Mouse (Mus musculus): ENCODE measurements around the gene Hoxa10. TPM values are rescaled to one million over a fixed set of nuclear protein-coding genes. Genes with fewer than 3 reads are reported as not detected.

The Hoxa10 gene
- polyA plus RNA-seq, 1 experiment from 2014 or later = 294 TPM

DNA sequence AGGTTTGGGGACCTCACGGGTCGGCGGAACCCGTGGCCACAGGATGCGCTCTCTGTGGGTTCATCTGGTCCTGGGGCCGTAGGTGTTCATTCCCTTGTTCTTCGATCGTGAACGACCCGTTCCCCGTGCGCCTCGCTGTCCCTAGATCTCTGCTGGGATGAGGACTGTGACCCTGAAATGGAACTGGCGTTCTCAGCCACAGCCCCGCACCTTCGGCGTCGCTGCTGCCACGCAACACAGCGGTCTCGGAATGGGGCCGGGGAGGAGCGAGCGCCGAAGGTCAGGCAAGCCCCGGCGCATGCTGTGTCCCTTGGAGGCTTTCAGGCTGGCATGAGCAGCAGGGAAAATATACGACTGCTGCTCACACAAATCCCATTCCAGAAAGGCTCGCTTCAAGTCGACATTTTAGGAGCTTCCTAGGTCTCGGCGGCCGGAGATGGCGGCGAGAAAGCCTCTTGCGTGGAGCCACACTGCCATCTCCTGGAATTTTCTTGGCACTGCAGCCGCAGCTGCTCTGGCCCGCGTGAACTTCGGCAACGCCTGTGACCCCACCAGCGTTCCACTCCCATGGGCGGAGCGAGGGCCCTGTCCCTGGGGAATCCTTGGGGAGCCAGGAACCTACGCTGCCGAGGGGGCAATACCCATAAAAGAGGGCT, 19.2 kb downstream of the Hoxa10 start, which contains the start of gene Hoxa7:
TSS of gene Hoxa7 (minus strand) at position 518 of the 656 bp plus-strand sequence.
- under 1% methylated on average over 46 of the region's 46 CpGs for WGBS
- H3K36me3 ChIP-seq = peaks cover 14% of the 10 kb centered on the region
- H3K4me3 ChIP-seq (replicated peaks) = peak within 1 kb of the TSS; percentile 89
- H3K9me3 ChIP-seq = no peaks in the 10 kb centered on the region
- H3K4me1 ChIP-seq (replicated peaks) = peaks cover 40% of the 10 kb centered on the region
- H3K9ac ChIP-seq (replicated peaks) = peak within 1 kb of the TSS; percentile 100
- H3K27ac ChIP-seq = peak within 1 kb of the TSS; percentile 99
- H3K27me3 ChIP-seq = no peaks in the 10 kb centered on the region; the same call in 1 of the 2 replicates
- peak within 1 kb of the TSS; percentile 96 for H3K4me2 ChIP-seq
- peak; percentile 38 for ATAC-seq (ENCODE audit: insufficient number of reproducible peaks, insufficient read depth, low FRiP score, low TSS enrichment, low read depth)

DNA sequence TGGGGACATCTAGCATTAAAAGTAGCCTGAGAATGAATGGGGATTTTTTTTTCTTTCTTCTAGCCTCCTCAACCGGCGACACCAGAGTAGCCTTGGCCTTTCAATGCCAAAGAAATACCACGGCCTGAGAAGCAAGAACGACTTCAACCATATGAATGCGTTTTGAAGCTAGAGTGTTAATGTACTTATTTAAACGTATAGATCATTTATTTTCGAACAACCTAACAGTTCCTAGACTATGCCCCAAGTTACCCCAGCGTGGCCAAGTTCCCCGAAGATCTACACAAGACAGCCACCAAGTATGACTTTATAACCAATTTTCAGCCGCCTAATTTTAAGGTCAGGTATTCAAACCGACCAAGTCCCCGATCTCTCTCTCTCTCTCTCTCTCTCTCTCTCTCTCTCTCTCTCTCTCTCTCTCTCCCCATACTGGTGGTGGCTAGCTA, 19.8 kb downstream of the Hoxa10 start:
- peaks cover 14% of the 10 kb centered on the region for H3K36me3 ChIP-seq
- no peak for ATAC-seq (ENCODE audit: insufficient number of reproducible peaks, insufficient read depth, low FRiP score, low TSS enrichment, low read depth)
- no peaks in the 10 kb centered on the region for H3K9me3 ChIP-seq
- H3K4me2 ChIP-seq = peak overlapping the region; percentile 96
- H3K9ac ChIP-seq (replicated peaks) = peak overlapping the region; percentile 100
- peak overlapping the region; percentile 89 for H3K4me3 ChIP-seq (replicated peaks)
- no peaks in the 10 kb centered on the region; the same call in 1 of the 2 replicates for H3K27me3 ChIP-seq
- peak overlapping the region; percentile 99 for H3K27ac ChIP-seq
- H3K4me1 ChIP-seq (replicated peaks) = peaks cover 45% of the 10 kb centered on the region
- WGBS = 2% methylated on average over 12 of the region's 12 CpGs

DNA sequence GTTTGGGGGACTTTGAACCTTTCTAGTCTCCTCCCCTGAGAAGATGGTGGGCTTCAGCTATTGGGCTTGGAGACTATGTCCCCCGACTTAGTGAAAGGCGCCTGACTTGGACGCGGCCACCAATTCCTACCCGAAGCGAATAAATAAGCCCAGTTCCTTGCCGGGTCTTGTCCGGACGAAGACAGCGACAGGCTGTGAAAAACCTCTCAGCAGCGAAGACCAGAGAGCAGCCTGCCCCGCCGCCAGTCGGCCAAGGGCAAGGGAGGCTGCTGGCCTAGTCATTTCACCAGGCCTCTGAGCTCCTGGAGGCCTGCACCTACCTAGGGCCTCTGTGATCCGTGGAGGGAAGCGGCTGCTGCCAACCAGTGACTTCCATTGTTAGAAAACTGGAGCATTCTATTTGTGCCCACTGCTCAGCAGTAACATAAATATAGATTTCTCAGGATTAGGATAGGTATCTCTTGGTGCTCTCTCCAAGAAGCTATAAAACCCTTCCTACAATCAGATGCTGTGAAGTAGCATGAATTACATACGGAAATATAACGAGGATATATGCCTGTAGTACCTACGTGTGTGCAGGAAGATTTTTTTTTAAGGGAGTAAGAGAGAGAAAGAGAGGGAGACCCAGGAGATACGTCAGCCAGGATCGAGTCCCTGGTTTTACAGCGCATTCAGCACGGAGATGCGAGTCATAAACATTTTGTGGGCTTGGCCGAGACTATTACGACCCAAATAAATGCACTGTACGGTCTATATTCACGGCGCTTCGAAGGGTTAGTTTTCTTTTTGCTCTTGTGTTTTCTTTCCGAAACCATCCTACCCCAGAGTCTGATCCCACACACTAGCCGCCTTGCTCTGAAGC, 20.4 kb downstream of the Hoxa10 start:
- no peak for ATAC-seq (ENCODE audit: insufficient number of reproducible peaks, insufficient read depth, low FRiP score, low TSS enrichment, low read depth)
- 5% methylated on average over 32 of the region's 32 CpGs for WGBS
- H3K27me3 ChIP-seq = peaks cover under 1% of the 10 kb centered on the region

DNA sequence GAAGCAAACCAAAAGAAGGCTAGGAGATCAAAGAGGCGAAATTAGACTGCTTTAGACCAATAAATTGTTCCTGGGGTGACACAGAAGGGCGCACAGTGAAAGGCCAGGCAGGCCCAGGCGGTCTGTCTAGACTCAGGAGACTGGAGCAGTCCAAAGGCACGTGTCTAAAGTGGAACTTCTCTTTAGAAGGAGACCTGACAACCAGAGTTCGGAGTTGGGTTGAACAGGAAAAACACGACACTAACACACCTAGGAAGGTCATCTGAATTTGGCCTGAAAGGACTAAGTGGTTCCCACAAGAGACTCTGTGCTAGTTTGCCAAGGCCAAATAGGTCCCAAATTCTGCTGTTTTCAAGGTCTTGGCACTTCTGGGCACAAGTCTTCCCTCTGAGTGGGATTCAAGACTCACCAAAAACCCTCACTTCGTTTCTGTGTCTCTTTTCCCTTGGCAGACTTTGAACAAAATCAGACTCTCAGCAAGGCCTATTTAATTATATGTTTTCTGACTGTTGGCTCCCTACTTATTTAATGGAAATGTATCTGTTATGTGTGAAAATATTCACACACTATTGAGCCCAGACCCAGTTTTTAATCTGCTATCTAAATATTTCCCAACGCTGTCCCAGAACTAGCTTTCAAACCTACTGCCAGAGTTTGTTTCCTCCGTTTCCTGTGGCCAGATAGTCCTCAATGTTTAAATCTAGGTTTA, 21.3 kb downstream of the Hoxa10 start:
- peak overlapping the region; percentile 89 for H3K4me3 ChIP-seq (replicated peaks)
- no peaks in the 10 kb centered on the region for H3K9me3 ChIP-seq
- peak overlapping the region; percentile 99 for H3K27ac ChIP-seq
- H3K27me3 ChIP-seq = peaks cover 6% of the 10 kb centered on the region
- peaks cover 60% of the 10 kb centered on the region for H3K4me1 ChIP-seq (replicated peaks)
- peak overlapping the region; percentile 96 for H3K4me2 ChIP-seq
- ATAC-seq (ENCODE audit: insufficient number of reproducible peaks, insufficient read depth, low FRiP score, low TSS enrichment, low read depth) = no peak
- WGBS = 23% methylated on average over 9 of the region's 9 CpGs
- peak overlapping the region; percentile 100 for H3K9ac ChIP-seq (replicated peaks)
- peaks cover 8% of the 10 kb centered on the region for H3K36me3 ChIP-seq

More for the DNA sequence above, 20.4 kb downstream of the Hoxa10 start:
- no peaks in the 10 kb centered on the region for H3K9me3 ChIP-seq
- H3K4me2 ChIP-seq = peak overlapping the region; percentile 96
- peaks cover 52% of the 10 kb centered on the region for H3K4me1 ChIP-seq (replicated peaks)
- H3K36me3 ChIP-seq = peaks cover 13% of the 10 kb centered on the region
- H3K9ac ChIP-seq (replicated peaks) = peak overlapping the region; percentile 100
- H3K4me3 ChIP-seq (replicated peaks) = peak overlapping the region; percentile 89
- H3K27ac ChIP-seq = peak overlapping the region; percentile 99

DNA sequence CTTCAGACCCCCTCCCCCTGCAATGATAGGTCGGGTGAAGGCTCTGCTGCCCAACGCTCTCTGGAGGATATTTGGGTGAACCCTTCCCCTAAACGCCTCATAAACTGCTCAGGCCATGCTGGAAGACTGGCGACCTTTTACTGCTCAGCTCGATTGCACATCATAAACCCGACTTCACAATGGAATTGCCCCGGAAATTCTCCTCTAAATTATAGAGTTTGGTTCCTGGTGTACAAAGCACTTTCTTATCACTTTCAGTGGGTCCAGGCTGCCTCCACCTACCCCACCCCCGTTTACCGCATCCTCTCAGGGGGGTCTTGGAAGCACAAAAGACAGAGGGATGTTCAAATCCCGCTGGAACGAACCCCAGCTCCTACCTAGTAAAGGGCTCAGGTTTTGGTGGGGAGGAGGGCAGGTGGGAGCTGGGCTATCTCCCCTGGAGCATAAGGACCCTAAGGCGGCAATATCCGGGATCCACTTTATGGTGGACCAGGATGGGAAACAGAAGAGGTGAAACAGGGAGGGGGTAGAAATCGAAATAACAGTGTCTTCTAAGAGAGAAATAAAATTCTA, 21.9 kb downstream of the Hoxa10 start:
- ATAC-seq (ENCODE audit: insufficient number of reproducible peaks, insufficient read depth, low FRiP score, low TSS enrichment, low read depth) = no peak
- 5% methylated on average over 14 of the region's 14 CpGs for WGBS
- peak overlapping the region; percentile 99 for H3K27ac ChIP-seq
- H3K27me3 ChIP-seq = peaks cover 6% of the 10 kb centered on the region
- peaks cover 1% of the 10 kb centered on the region; the same call in 1 of the 2 replicates for H3K36me3 ChIP-seq
- H3K4me1 ChIP-seq (replicated peaks) = peaks cover 65% of the 10 kb centered on the region
- no peaks in the 10 kb centered on the region for H3K9me3 ChIP-seq
- peak overlapping the region; percentile 96 for H3K4me2 ChIP-seq
- peak overlapping the region; percentile 89 for H3K4me3 ChIP-seq (replicated peaks)
- H3K9ac ChIP-seq (replicated peaks) = peak overlapping the region; percentile 94

DNA sequence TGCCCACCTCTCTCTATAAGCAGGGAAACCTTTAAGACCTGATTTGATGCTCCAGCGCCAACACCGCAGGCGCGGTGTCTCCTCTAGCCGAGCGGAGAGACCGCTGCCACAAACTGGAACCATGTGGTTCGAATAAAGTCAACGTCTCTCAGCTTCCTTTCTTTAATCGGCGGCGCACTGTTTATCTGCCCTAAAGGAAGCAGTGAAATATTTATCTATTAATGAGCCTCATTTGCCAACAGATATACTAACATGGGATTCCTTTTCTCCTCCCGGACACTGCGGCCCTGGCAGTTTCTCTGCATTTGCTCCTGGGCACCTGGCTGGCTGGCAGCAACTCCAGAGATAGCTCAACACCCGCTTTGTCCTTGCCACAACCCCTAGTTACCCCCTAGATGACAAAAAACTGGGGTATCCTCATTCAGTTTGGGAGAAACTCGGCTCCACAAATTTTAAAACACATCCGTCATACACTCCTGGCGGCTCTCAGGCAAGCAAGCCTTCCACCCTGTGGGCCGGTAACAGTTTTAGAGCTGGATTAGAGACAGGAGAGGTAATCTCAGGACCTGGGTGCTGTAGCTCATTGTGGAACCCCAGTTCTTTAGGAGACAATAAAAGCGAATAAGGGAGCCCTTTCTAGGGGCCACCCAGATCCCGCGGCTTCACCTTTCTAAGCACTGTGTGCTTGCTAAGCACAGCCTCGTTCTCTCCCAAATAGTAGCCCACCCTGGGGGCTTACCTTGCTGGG, 22.6 kb downstream of the Hoxa10 start:
- peaks cover 6% of the 10 kb centered on the region for H3K27me3 ChIP-seq
- no peak for ATAC-seq (ENCODE audit: insufficient number of reproducible peaks, insufficient read depth, low FRiP score, low TSS enrichment, low read depth)
- H3K4me3 ChIP-seq (replicated peaks) = peak overlapping the region; percentile 89
- H3K9me3 ChIP-seq = no peaks in the 10 kb centered on the region
- peaks cover 65% of the 10 kb centered on the region for H3K4me1 ChIP-seq (replicated peaks)
- H3K4me2 ChIP-seq = peak overlapping the region; percentile 96
- peak overlapping the region; percentile 94 for H3K9ac ChIP-seq (replicated peaks)
- 3% methylated on average over 23 of the region's 23 CpGs for WGBS
- H3K36me3 ChIP-seq = no peaks in the 10 kb centered on the region
- peak overlapping the region; percentile 99 for H3K27ac ChIP-seq

DNA sequence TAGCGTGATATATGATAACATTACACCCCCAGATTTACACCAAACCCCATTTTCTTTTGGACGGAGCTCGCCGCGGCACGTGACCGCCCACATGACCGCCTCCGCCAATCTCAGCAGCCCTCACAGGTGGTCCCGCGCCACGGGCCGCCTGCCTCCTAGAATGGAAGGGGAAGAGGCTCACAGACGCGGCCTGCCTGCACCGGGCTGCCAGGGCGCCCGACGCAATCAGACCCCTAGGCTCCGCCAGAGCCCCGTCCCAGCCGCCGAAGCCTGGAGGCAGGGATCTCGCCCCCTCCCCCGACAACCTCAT, 23.2 kb downstream of the Hoxa10 start:
- Histone ChIP-seq H3K4me2 (peak overlapping the region; percentile 96), H3K4me1 (replicated peaks) (peaks cover 68% of the 10 kb centered on the region)
- ATAC-seq (ENCODE audit: insufficient number of reproducible peaks, insufficient read depth, low FRiP score, low TSS enrichment, low read depth) = peak; percentile 48; the same call in 1 of the 2 replicates

DNA sequence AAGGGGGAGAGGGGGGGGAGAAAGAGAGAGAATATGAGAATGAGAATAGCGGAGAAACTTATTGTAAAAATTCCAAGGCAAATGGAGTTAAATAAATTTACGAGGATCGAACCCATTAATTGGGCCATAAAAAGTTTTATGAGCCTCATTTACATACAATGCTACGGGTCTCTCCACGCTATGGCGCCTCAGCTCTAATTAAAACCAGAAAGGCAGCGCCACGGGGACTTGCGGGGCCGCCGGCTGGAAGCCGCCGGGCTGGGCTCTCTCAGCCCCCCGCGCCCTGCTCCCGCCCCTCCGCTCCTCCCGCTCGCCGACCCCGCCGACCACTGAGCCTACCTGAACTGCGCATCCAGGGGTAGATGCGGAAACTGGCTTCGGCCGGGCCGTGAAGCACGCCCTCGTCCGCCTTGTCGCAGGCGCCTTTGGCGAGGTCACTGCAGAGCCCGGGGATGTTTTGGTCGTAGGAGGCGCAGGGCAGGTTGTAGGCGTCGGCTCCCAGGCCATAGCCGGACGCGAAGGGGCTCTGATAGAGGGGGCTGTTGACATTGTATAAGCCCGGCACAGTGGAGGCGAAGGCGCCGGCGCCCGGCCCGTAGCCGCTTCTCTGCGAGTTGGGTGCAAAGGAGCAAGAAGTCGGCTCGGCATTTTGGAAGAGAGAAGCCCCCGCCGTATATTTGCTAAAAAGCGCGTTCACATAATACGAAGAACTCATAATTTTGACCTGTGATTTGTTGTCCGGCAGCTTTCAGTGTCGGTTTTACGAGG, 23.8 kb downstream of the Hoxa10 start:
- no peaks in the 10 kb centered on the region for H3K36me3 ChIP-seq
- peak overlapping the region; percentile 94 for H3K9ac ChIP-seq (replicated peaks)
- peak overlapping the region; percentile 89 for H3K4me3 ChIP-seq (replicated peaks)
- H3K27ac ChIP-seq = peak overlapping the region; percentile 99
- peaks cover 68% of the 10 kb centered on the region for H3K4me1 ChIP-seq (replicated peaks)
- under 1% methylated on average over 60 of the region's 60 CpGs for WGBS
- no peak for ATAC-seq (ENCODE audit: insufficient number of reproducible peaks, insufficient read depth, low FRiP score, low TSS enrichment, low read depth)
- peaks cover 6% of the 10 kb centered on the region for H3K27me3 ChIP-seq
- H3K4me2 ChIP-seq = peak overlapping the region; percentile 96
- H3K9me3 ChIP-seq = no peaks in the 10 kb centered on the region

More for the DNA sequence above, 23.2 kb downstream of the Hoxa10 start:
- Histone ChIP-seq H3K36me3 (no peaks in the 10 kb centered on the region), H3K27ac (peak overlapping the region; percentile 99), H3K4me3 (replicated peaks) (peak overlapping the region; percentile 89), H3K9ac (replicated peaks) (peak overlapping the region; percentile 94), H3K9me3 (no peaks in the 10 kb centered on the region), H3K27me3 (peaks cover 6% of the 10 kb centered on the region)
- WGBS = under 1% methylated on average over 25 of the region's 25 CpGs

DNA sequence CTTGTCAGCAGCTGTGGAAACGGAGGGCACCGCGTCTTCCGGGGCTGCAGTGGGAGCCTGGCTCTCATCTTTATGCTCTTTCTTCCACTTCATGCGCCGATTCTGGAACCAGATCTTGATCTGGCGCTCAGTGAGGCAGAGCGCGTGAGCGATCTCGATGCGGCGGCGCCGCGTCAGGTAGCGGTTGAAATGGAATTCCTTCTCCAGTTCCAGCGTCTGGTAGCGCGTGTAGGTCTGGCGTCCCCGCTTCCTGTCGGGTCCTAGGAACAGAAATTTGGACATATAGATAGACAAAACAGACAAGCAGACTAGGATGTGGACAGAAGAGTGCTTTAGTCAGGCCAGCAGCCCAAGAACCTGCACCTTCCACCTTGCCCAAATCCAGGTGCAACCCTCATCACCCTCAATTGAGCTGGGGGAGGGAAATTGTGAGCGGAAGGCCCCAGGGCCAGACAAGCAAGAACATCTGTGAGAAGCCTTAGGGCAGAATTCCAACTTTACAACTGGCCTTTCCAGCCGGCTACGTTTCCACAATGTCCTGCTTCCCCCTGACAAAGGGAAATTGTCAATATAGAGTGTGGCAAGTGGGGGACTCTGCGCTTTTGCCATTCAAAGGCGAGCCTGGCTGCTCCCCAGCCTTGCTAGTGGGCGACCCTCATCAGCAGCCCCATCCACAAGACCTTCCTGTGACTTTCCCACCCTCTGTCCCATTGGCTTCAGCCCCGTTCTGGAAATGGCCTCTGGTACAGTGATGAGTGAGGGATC, 24.7 kb downstream of the Hoxa10 start:
- WGBS = 1% methylated on average over 30 of the region's 30 CpGs
- ATAC-seq (ENCODE audit: insufficient number of reproducible peaks, insufficient read depth, low FRiP score, low TSS enrichment, low read depth) = no peak
- H3K9ac ChIP-seq (replicated peaks) = peak overlapping the region; percentile 94
- peaks cover 67% of the 10 kb centered on the region for H3K4me1 ChIP-seq (replicated peaks)
- H3K36me3 ChIP-seq = no peaks in the 10 kb centered on the region
- H3K4me3 ChIP-seq (replicated peaks) = peak overlapping the region; percentile 89
- peak overlapping the region; percentile 99 for H3K27ac ChIP-seq
- H3K9me3 ChIP-seq = no peaks in the 10 kb centered on the region
- H3K4me2 ChIP-seq = peak overlapping the region; percentile 96
- peaks cover 6% of the 10 kb centered on the region for H3K27me3 ChIP-seq

Data from limb, embryonic 12.5 days (tissue).